Mouse (Mus musculus) heart, postnatal 0 days (tissue): ENCODE results near the gene Pcsk2. TPM values are rescaled to one million over a fixed set of nuclear protein-coding genes. Genes with fewer than 3 reads are reported as not detected.

Experiments
- ATAC-seq: fragments of 200-750 bp; cut with Nextera tagmentation; 2 replicates; pipeline ENCODE4 v1.8.0; 2017; ENCODE audit warnings: low read depth, moderate number of reproducible peaks, moderate library complexity; ENCODE audit not compliant: insufficient read depth
- DNase-seq: peaks from one replicate; pipeline ENCODE4 v3.0.0-alpha.2; 2016; ENCODE audit warnings: low spot score
- H3K27ac ChIP-seq: fragments of 300-500 bp; sonication (generic); 2 replicates; pipeline ENCODE4 v1.5.1; 2014; ENCODE audit warnings: low read depth, mild to moderate bottlenecking
- H3K27me3 ChIP-seq: fragments of 300-500 bp; sonication (generic); 2 replicates; pipeline ENCODE4 v1.6.1; 2014; ENCODE audit warnings: low read length, mixed read lengths; ENCODE audit not compliant: control insufficient read depth, insufficient read depth
- H3K36me3 ChIP-seq: fragments of 300-500 bp; sonication (generic); replicated peaks from 2 replicates; pipeline ENCODE4 v1.6.1; 2014; ENCODE audit warnings: low read length, mixed read lengths; ENCODE audit not compliant: control insufficient read depth, insufficient read depth
- H3K4me1 ChIP-seq: fragments of 300-500 bp; sonication (generic); 2 replicates; pipeline ENCODE4 v1.6.1; 2014; ENCODE audit warnings: antibody characterized with exemption; ENCODE audit not compliant: control insufficient read depth, insufficient read depth
- H3K4me2 ChIP-seq: fragments of 300-500 bp; sonication (generic); 2 replicates; pipeline ENCODE4 v1.6.1; 2014; ENCODE audit warnings: low read depth, mild to moderate bottlenecking, low read length, moderate library complexity
- H3K4me3 ChIP-seq: fragments of 300-500 bp; sonication (generic); 2 replicates; pipeline ENCODE4 v1.5.1; 2014; ENCODE audit warnings: low read depth, low read length
- H3K9ac ChIP-seq: fragments of 300-500 bp; sonication (generic); replicated peaks from 2 replicates; pipeline ENCODE4 v1.6.1; 2014; ENCODE audit warnings: low read depth, low read length, mixed read lengths
- H3K9me3 ChIP-seq: fragments of 300-500 bp; sonication (generic); replicated peaks from 2 replicates; pipeline ENCODE4 v1.6.1; 2016; ENCODE audit warnings: low read length; ENCODE audit not compliant: control insufficient read depth
- CTCF ChIP-seq: IDR thresholded peaks from 2 replicates; pipeline ENCODE4 v1.5.1; 2016; ENCODE audit warnings: antibody characterized with exemption, control low read depth, low read depth
- EP300 ChIP-seq: IDR thresholded peaks from 2 replicates; pipeline ENCODE4 v1.6.1; 2016; ENCODE audit warnings: antibody characterized with exemption, low read depth
- WGBS: fragments of 180-500 bp; shearing (Covaris S2); extraction: QIAGEN DNeasy Blood & Tissue Kit; methylation state at CpG from one replicate; pipeline ENCODE4 v1.1.7; 2014; 5-methylcytosine and 5-hydroxymethylcytosine counted together
- polyA plus RNA-seq: library from polyadenylated mRNA; unstranded; fragments of >200 nt; fragmentation: Nextera tagmentation; extraction: Ambion mirVana; gene quantifications from 2 replicates; pipeline ENCODE4 v1.2.1, GENCODE M21; 2015
- total RNA-seq: library from RNA; depleted of rRNA; stranded (reverse); fragments of >200 nt; gene quantifications from 2 replicates; pipeline ENCODE4 v1.2.3, GENCODE M21; 2014; ENCODE audit warnings: low replicate concordance

Gene Pcsk2
- total and polyA plus RNA-seq, 2 experiments from 2014 or later, result 0.05 TPM; not detected in 1

DNA sequence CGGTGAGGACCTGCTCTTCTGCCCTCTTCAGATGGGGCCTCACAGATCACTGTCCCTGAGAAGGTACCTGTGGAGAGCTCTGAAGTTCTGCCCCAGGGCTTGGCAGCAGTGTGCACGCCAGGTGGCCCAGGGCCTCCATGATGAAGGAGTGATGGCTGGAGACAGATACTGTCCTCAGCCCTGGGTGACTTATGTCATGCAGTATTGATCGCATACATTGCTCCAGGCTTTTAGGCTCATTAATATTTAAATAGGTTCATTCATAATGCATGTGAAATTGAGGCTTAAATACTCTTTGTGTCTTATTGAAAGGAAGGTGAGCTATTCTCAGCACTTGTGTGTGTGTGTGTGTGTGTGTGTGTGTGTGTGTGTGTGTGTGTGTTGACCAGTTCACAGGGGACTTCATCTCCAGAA lies 157.0 kb downstream of the Pcsk2 start:
- Histone ChIP-seq H3K9me3 (no peaks in the 10 kb centered on the region), H3K27me3 (no peaks in the 10 kb centered on the region), H3K36me3 (no peaks in the 10 kb centered on the region), H3K4me2 (no peak overlapping the region), H3K4me3 (no peak overlapping the region), H3K4me1 (no peaks in the 10 kb centered on the region), H3K9ac (no peak overlapping the region), H3K27ac (no peak overlapping the region)
- ATAC-seq (no peak), DNase-seq (no peak)
- WGBS, result 72% methylated on average over 3 of the region's 3 CpGs
- TF ChIP-seq CTCF (no peak), EP300 (no peak)

DNA sequence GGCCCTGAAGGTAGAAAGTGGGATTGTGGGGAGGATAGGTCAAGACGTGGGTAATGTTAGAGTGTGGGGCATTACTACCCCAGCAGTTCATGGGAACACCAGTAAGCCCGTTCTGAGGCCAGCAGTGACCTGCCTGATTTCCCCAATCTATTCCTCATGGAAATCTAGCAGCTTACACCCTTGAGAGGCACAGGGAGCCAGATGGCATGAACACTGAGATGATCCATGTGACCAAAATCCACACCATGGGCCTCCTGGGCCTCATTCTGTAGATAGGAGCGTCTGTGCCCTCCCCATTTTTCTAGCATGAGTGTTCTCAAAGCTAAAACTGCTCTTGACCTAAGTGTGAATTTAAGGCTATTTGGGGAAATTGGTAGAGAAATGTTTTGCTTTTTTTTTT lies 162.2 kb downstream of the Pcsk2 start:
- 63% methylated on average over 3 of the region's 3 CpGs for WGBS
- ATAC-seq (no peak), DNase-seq (no peak)
- H3K27me3 ChIP-seq, result no peaks in the 10 kb centered on the region
- H3K9ac ChIP-seq, result no peak overlapping the region
- TF ChIP-seq EP300, result no peak
- no peak for TF ChIP-seq CTCF
- no peak overlapping the region for H3K4me2 ChIP-seq
- H3K9me3 ChIP-seq, result no peaks in the 10 kb centered on the region
- H3K4me3 ChIP-seq, result no peak overlapping the region
- no peak overlapping the region for H3K27ac ChIP-seq
- H3K4me1 ChIP-seq, result no peaks in the 10 kb centered on the region
- no peaks in the 10 kb centered on the region for H3K36me3 ChIP-seq

GRCm38 (mm10) chr2:143709249-143709648 lies 163.3 kb downstream of the Pcsk2 start:
- Histone ChIP-seq H3K4me1 (no peaks in the 10 kb centered on the region), H3K27ac (no peak overlapping the region), H3K4me3 (no peak overlapping the region), H3K9ac (no peak overlapping the region), H3K4me2 (no peak overlapping the region), H3K9me3 (no peaks in the 10 kb centered on the region), H3K27me3 (no peaks in the 10 kb centered on the region), H3K36me3 (no peaks in the 10 kb centered on the region)
- ATAC-seq (no peak), DNase-seq (no peak)
- TF ChIP-seq EP300 (no peak), CTCF (0 out of 2 replicates have a peak, but pooled peaks have one; percentile 1)
- WGBS, result 19% methylated on average over 4 of the region's 4 CpGs

GRCm38 (mm10) chr2:143709979-143710378 lies 164.0 kb downstream of the Pcsk2 start:
- no peak for TF ChIP-seq CTCF
- no peak for TF ChIP-seq EP300
- WGBS, result 74% methylated on average over 2 of the region's 2 CpGs
- no peaks in the 10 kb centered on the region for H3K27me3 ChIP-seq
- DNase-seq, result no peak
- no peaks in the 10 kb centered on the region for H3K4me1 ChIP-seq
- H3K9ac ChIP-seq, result no peak overlapping the region
- no peak overlapping the region for H3K4me3 ChIP-seq
- no peak overlapping the region for H3K27ac ChIP-seq
- no peaks in the 10 kb centered on the region for H3K36me3 ChIP-seq
- no peak overlapping the region for H3K4me2 ChIP-seq
- no peaks in the 10 kb centered on the region for H3K9me3 ChIP-seq
- ATAC-seq, result no peak

- H3K4me3 ChIP-seq, result no peak overlapping the region
- H3K9ac ChIP-seq, result no peak overlapping the region
- 53% methylated on average over 4 of the region's 4 CpGs for WGBS
- H3K9me3 ChIP-seq, result no peaks in the 10 kb centered on the region
- H3K4me1 ChIP-seq, result no peaks in the 10 kb centered on the region
- TF ChIP-seq CTCF, result no peak
- no peak for TF ChIP-seq EP300
- H3K4me2 ChIP-seq, result no peak overlapping the region
- DNase-seq (no peak), ATAC-seq (no peak)
- no peaks in the 10 kb centered on the region for H3K27me3 ChIP-seq
- H3K27ac ChIP-seq, result no peak overlapping the region
- no peaks in the 10 kb centered on the region for H3K36me3 ChIP-seq
Observed at GRCm38 (mm10) chr2:143711886-143712285, 165.9 kb downstream of the Pcsk2 start.

GRCm38 (mm10) chr2:143712901-143713300 lies 166.9 kb downstream of the Pcsk2 start:
- Histone ChIP-seq H3K9me3 (no peaks in the 10 kb centered on the region), H3K9ac (no peak overlapping the region), H3K36me3 (no peaks in the 10 kb centered on the region), H3K27me3 (no peaks in the 10 kb centered on the region), H3K4me2 (no peak overlapping the region), H3K4me3 (no peak overlapping the region), H3K4me1 (no peaks in the 10 kb centered on the region), H3K27ac (no peak overlapping the region)
- 77% methylated on average over 3 of the region's 3 CpGs for WGBS
- DNase-seq (no peak), ATAC-seq (no peak)
- TF ChIP-seq EP300 (no peak), CTCF (no peak)
